Mouse (Mus musculus) midbrain, embryonic 16.5 days (tissue): ENCODE results near the gene Olfr1392. TPM values are rescaled to one million over a fixed set of nuclear protein-coding genes. Genes with fewer than 3 reads are reported as not detected.

Experiments used
- ATAC-seq: fragments of 200-750 bp; cut with Nextera tagmentation; 2 replicates; pipeline ENCODE4 v1.8.0; 2017; ENCODE audit warnings: moderate TSS enrichment
- H3K27ac ChIP-seq: fragments of 300-500 bp; sonication (generic); 2 replicates; pipeline ENCODE4 v1.5.1; 2014; ENCODE audit warnings: mild to moderate bottlenecking, low read length, mixed read lengths
- H3K27me3 ChIP-seq: fragments of 300-500 bp; sonication (generic); 2 replicates; pipeline ENCODE4 v1.6.1; 2014; ENCODE audit warnings: low read depth, low read length, mixed read lengths; ENCODE audit not compliant: control insufficient read depth, insufficient read depth
- H3K36me3 ChIP-seq: fragments of 300-500 bp; sonication (generic); 2 replicates; pipeline ENCODE4 v1.6.1; 2014; ENCODE audit warnings: mild to moderate bottlenecking, low read length, moderate library complexity, mixed read lengths; ENCODE audit not compliant: control insufficient read depth, insufficient read depth
- H3K4me1 ChIP-seq: fragments of 300-500 bp; sonication (generic); 2 replicates; pipeline ENCODE4 v1.6.1; 2014; ENCODE audit warnings: mild to moderate bottlenecking, low read length, mixed read lengths; ENCODE audit not compliant: control insufficient read depth, insufficient read depth
- H3K4me2 ChIP-seq: fragments of 300-500 bp; sonication (generic); 2 replicates; pipeline ENCODE4 v1.6.1; 2014; ENCODE audit warnings: mild to moderate bottlenecking, low read length, mixed read lengths
- H3K4me3 ChIP-seq: fragments of 300-500 bp; sonication (generic); 2 replicates; pipeline ENCODE4 v1.5.1; 2014; ENCODE audit warnings: low read depth, mild to moderate bottlenecking, low read length, moderate library complexity, mixed read lengths
- H3K9ac ChIP-seq: fragments of 300-500 bp; sonication (generic); 2 replicates; pipeline ENCODE4 v1.6.1; 2014; ENCODE audit warnings: low read depth, low read length, mixed read lengths
- H3K9me3 ChIP-seq: fragments of 300-500 bp; sonication (generic); replicated peaks from 2 replicates; pipeline ENCODE4 v1.6.1; 2014; ENCODE audit warnings: mild to moderate bottlenecking, low read length, mixed read lengths; ENCODE audit not compliant: control insufficient read depth, poor library complexity, severe bottlenecking
- WGBS: fragments of 180-500 bp; shearing (Covaris S2); extraction: QIAGEN DNeasy Blood & Tissue Kit; methylation state at CpG from one replicate; pipeline ENCODE4 v1.1.7; 2014; 5-methylcytosine and 5-hydroxymethylcytosine counted together
- polyA plus RNA-seq: library from polyadenylated mRNA; unstranded; fragments of >200 nt; fragmentation: Nextera tagmentation; extraction: Ambion mirVana; gene quantifications from 2 replicates; pipeline ENCODE4 v1.2.1, GENCODE M21; 2015

The Olfr1392 gene
- polyA plus RNA-seq, 1 experiment from 2014 or later, result not detected

DNA sequence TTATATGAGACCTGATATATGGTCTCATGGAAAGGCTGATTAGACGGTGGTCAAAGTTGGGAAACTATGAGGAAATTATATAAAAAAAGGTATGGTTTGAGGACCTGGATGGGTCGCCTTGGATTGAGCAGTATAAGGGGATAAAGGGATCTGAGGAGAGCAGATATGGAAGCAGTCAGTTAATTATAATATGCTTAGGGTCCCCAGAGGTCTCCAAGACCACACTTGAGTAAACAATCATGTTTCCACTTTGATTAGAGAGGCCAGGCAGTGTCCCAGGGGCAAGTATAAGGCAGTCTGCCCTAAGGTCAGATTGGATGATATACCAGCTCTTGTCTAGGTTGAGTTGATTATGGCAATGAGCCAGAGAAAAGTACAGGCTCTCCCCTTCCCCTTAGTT is 37.4 kb downstream of the Olfr1392 start, which contains the start of gene Olfr1391:
Olfr1391 (plus strand) TSS at position 301 of the 400 bp plus-strand sequence.
- H3K27me3 ChIP-seq, result no peaks in the 10 kb centered on the region
- H3K9me3 ChIP-seq, result no peaks in the 10 kb centered on the region
- no peak for ATAC-seq
- H3K27ac ChIP-seq, result no peak within 1 kb of the TSS
- H3K4me3 ChIP-seq, result no peak within 1 kb of the TSS
- H3K9ac ChIP-seq, result no peak within 1 kb of the TSS
- no peaks in the 10 kb centered on the region for H3K36me3 ChIP-seq
- H3K4me2 ChIP-seq, result no peak within 1 kb of the TSS
- H3K4me1 ChIP-seq, result no peaks in the 10 kb centered on the region
- 79% methylated on average over 2 of the region's 2 CpGs for WGBS

DNA sequence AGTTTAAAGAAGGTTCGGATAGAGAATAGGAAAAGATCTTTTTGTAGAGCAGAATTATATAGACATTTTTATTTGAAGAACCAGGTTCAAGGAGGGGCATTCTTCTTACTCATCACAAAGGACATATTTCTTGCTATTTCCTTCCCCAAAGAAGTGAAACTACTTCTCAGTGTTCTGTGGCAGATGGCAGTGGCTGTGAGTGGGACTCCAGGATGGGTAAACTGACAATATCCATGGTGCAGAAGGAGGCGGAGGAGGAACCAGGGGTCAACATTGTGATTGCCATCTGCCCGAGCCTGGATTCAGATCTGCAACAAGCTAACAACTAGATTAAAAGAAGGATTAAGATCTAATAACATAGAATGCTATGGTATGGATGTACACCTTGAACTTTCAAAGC is 41.6 kb downstream of the Olfr1392 start:
- H3K4me1 ChIP-seq, result no peaks in the 10 kb centered on the region
- H3K4me2 ChIP-seq, result no peak overlapping the region
- no peak overlapping the region for H3K27ac ChIP-seq
- 80% methylated on average over 3 of the region's 3 CpGs for WGBS
- H3K27me3 ChIP-seq, result no peaks in the 10 kb centered on the region
- no peaks in the 10 kb centered on the region for H3K36me3 ChIP-seq
- H3K9me3 ChIP-seq, result no peaks in the 10 kb centered on the region
- H3K4me3 ChIP-seq, result no peak overlapping the region
- no peak for ATAC-seq
- H3K9ac ChIP-seq, result no peak overlapping the region

DNA sequence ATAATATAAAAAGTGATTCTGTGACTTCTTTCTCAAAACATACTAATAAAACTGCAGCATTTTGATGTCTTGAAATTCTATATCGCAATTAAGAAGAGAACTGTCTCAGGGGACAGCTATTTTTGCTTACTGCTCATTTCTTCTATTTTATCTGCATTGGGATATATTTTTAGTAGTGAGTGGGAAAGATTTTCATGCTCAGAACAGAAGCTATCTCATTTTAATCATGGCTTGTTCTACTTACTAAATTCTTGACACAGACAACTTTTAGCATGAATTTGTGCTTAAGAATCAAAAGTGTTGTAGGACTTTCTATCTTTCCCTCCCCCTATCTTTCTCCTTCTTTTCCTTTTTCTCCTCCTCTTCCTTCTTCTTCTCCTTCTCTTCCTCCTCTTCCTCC is 44.6 kb downstream of the Olfr1392 start:
- 80% methylated on average over 1 of the region's 1 CpGs for WGBS
- no peak overlapping the region for H3K27ac ChIP-seq
- no peaks in the 10 kb centered on the region for H3K27me3 ChIP-seq
- H3K9me3 ChIP-seq, result no peaks in the 10 kb centered on the region
- H3K4me3 ChIP-seq, result no peak overlapping the region
- no peaks in the 10 kb centered on the region for H3K36me3 ChIP-seq
- no peak overlapping the region for H3K4me2 ChIP-seq
- H3K9ac ChIP-seq, result no peak overlapping the region
- no peak for ATAC-seq
- H3K4me1 ChIP-seq, result no peaks in the 10 kb centered on the region

DNA sequence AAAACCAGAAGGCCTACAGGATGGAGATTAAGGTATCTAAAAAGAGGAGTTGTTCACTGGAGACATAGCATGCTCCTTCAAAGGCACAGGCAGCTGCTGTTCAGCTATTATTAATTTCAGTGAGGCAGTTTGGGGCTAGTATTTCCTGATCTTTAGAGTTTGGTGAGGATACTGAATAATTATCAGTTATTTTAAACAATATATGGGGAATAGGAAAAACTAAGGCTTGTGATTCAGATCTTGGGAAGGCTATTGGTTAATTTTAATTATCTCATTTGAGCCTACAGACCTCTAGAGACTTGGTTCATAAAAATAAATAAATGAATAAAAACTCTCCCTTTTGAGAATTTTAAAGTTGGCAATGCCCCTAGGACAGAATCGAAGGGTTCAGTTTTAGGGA is 49.8 kb downstream of the Olfr1392 start, which contains the start of gene Olfr1390:
Olfr1390 (plus strand) TSS at position 301 of the 400 bp plus-strand sequence.
- Histone ChIP-seq H3K36me3 (no peaks in the 10 kb centered on the region), H3K4me1 (no peaks in the 10 kb centered on the region), H3K4me3 (no peak within 1 kb of the TSS), H3K27me3 (no peaks in the 10 kb centered on the region), H3K4me2 (no peak within 1 kb of the TSS), H3K9me3 (no peaks in the 10 kb centered on the region), H3K27ac (no peak within 1 kb of the TSS), H3K9ac (no peak within 1 kb of the TSS)
- ATAC-seq, result no peak
- WGBS, result 93% methylated on average over 1 of the region's 1 CpGs

DNA sequence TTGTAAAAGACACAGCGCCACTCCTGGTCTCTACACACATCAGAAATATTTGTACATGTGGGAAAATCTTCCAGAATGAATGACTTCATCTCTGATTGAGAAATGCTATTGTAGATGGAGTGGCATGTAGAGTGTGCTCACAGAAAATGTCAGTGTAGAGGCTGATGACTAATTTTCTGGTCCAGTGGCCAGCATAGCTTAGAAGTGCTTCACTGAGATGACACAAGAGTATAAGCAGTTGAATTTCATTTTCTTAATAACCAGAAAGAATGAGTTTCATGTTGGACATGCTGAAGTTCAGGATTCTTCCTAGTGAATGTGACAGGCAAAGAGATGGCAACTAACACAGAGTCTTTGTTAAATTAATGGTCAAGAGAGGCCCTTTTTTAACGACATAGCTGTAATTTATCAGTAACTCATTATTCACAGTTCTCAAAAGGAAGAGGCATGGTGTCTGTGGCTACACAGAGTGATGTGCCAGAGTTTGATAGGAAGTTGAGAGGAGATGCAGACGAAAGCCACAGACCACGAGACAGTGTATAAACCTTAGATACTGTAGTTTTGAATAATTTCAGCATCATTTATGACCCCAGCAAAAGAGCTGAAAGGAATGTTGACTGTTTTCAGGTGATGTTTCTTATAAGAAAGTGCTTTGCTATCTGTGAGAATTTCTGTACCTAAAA is 52.2 kb downstream of the Olfr1392 start:
- no peak overlapping the region for H3K27ac ChIP-seq
- no peak overlapping the region for H3K4me2 ChIP-seq
- no peaks in the 10 kb centered on the region for H3K36me3 ChIP-seq
- no peaks in the 10 kb centered on the region for H3K4me1 ChIP-seq
- 74% methylated on average over 4 of the region's 4 CpGs for WGBS
- no peak overlapping the region for H3K9ac ChIP-seq
- H3K27me3 ChIP-seq, result no peaks in the 10 kb centered on the region
- H3K4me3 ChIP-seq, result no peak overlapping the region
- H3K9me3 ChIP-seq, result no peaks in the 10 kb centered on the region
- no peak for ATAC-seq

Other genes with a start within 250 kb of the Olfr1392 start
- 0.23 and 0.35 TPM in 2 replicates for gene 9930111J21Rik2, start 234.0 kb upstream of the Olfr1392 start, polyA plus RNA-seq
- gene Tgtp2, start 221.1 kb upstream of the Olfr1392 start, polyA plus RNA-seq, result not detected in 2 replicates
- gene Ifi47, start 208.7 kb upstream of the Olfr1392 start, polyA plus RNA-seq, result 0.52 and 0.53 TPM in 2 replicates
- gene Olfr1396, start 170.4 kb upstream of the Olfr1392 start, polyA plus RNA-seq, result not detected in 2 replicates
- not detected in 2 replicates for gene Olfr1395, start 143.0 kb upstream of the Olfr1392 start, polyA plus RNA-seq
- gene Olfr1394, start 130.9 kb upstream of the Olfr1392 start, polyA plus RNA-seq, result not detected in 2 replicates
- 0.10 and 0.39 TPM in 2 replicates for gene Btnl9, start 98.1 kb upstream of the Olfr1392 start, polyA plus RNA-seq
- 38.6 and 43.4 TPM in 2 replicates for gene Zfp62, start 82.0 kb upstream of the Olfr1392 start, polyA plus RNA-seq
- gene Mgat1, start 41.1 kb upstream of the Olfr1392 start, polyA plus RNA-seq, result 33.5 and 34.3 TPM in 2 replicates
- gene Olfr1393, start 7.0 kb upstream of the Olfr1392 start, polyA plus RNA-seq, result not detected in 2 replicates
- gene Olfr10, start 19.5 kb downstream of the Olfr1392 start, polyA plus RNA-seq, result not detected in 2 replicates
- not detected in 2 replicates for gene Olfr1391, start 37.5 kb downstream of the Olfr1392 start, polyA plus RNA-seq
- gene Olfr1390, start 49.9 kb downstream of the Olfr1392 start, polyA plus RNA-seq, result not detected in 2 replicates
- not detected in 2 replicates for gene Olfr1389, start 137.8 kb downstream of the Olfr1392 start, polyA plus RNA-seq
- 0.09 TPM in 1 of 2 replicates, not detected in the other for gene Olfr1388, start 151.3 kb downstream of the Olfr1392 start, polyA plus RNA-seq
- gene Olfr1387, start 170.1 kb downstream of the Olfr1392 start, polyA plus RNA-seq, result not detected in 2 replicates
- gene Olfr1386, start 179.8 kb downstream of the Olfr1392 start, polyA plus RNA-seq, result not detected in 2 replicates
- gene Olfr1385, start 203.8 kb downstream of the Olfr1392 start, polyA plus RNA-seq, result not detected in 2 replicates
- gene Olfr1384, start 221.4 kb downstream of the Olfr1392 start, polyA plus RNA-seq, result not detected in 2 replicates
- not detected in 2 replicates for gene Olfr1383, start 234.4 kb downstream of the Olfr1392 start, polyA plus RNA-seq
- not detected in 2 replicates for gene Olfr1382, start 243.0 kb downstream of the Olfr1392 start, polyA plus RNA-seq